Mouse (Mus musculus): Measurements from ENCODE around the gene Gm813. TPM values are rescaled to one million over a fixed set of nuclear protein-coding genes. Genes with fewer than 3 reads are reported as not detected.

Gm813 gene
- polyA plus RNA-seq, 1 experiment from 2014 or later = not detected

GRCm38 (mm10) chr16:58607101-58607500 is 9.7 kb downstream of the Gm813 start:
- in situ Hi-C loops (cut with MboI; ENCODE audit: low pct_unique_long_range_greater_than_20kb) = no loop called here
- CTCF ChIA-PET = interaction anchor here (1.4 to 2.0 kb wide), 2 partner anchors 10 to 16 kb away, joined by 3 to 5 read pairs; no protein-coding TSS in a partner anchor
- TF ChIP-seq CTCF (IDR thresholded peaks at IDR 0.05) = no peak
- POLR2A ChIA-PET = no interaction called here
- DNase-seq (ENCODE audit: low read depth, low spot score) (no peak), ATAC-seq (no peak)
- H3K27me3 ChIP-seq = no peaks in the 10 kb centered on the region

GRCm38 (mm10) chr16:58604680-58605079 is 12.1 kb downstream of the Gm813 start:
- H3K27me3 ChIP-seq = no peaks in the 10 kb centered on the region
- DNase-seq (ENCODE audit: low read depth, low spot score) (no peak), ATAC-seq (no peak)
- POLR2A ChIA-PET = no interaction called here
- CTCF ChIA-PET = no interaction called here
- in situ Hi-C loops (cut with MboI; ENCODE audit: low pct_unique_long_range_greater_than_20kb) = no loop called here
- TF ChIP-seq CTCF (IDR thresholded peaks at IDR 0.05) = no peak

- DNase-seq (ENCODE audit: low read depth, low spot score) = no peak
- no peak for ATAC-seq
- no peak for TF ChIP-seq CTCF (IDR thresholded peaks at IDR 0.05)
- in situ Hi-C loops (cut with MboI; ENCODE audit: low pct_unique_long_range_greater_than_20kb) = no loop called here
- H3K27me3 ChIP-seq = no peaks in the 10 kb centered on the region
- ChIA-PET POLR2A (no interaction called here), CTCF (no interaction called here)
These were observed 12.9 kb downstream of the Gm813 start for GRCm38 (mm10) chr16:58603831-58604230.

- in situ Hi-C loops (cut with MboI; ENCODE audit: low pct_unique_long_range_greater_than_20kb) = no loop called here
- ChIA-PET CTCF (interaction anchor here (0.9 to 1.4 kb wide), 2 partner anchors 9 to 19 kb away, joined by 4 to 5 read pairs; no protein-coding TSS in a partner anchor), POLR2A (no interaction called here)
- ATAC-seq = no peak
- H3K27me3 ChIP-seq = no peaks in the 10 kb centered on the region
- DNase-seq (ENCODE audit: low read depth, low spot score) = no peak
- no peak for TF ChIP-seq CTCF (IDR thresholded peaks at IDR 0.05)
These were observed 15.9 kb downstream of the Gm813 start for GRCm38 (mm10) chr16:58600846-58601245.

- DNase-seq (ENCODE audit: low read depth, low spot score) = no peak
- H3K27me3 ChIP-seq = no peaks in the 10 kb centered on the region
- in situ Hi-C loops (cut with MboI; ENCODE audit: low pct_unique_long_range_greater_than_20kb) = no loop called here
- no peak for ATAC-seq
- no peak for TF ChIP-seq CTCF (IDR thresholded peaks at IDR 0.05)
- POLR2A ChIA-PET = no interaction called here
- CTCF ChIA-PET = interaction anchor here (1.0 kb wide), 1 partner anchor 15 kb away, joined by 3 read pairs; no protein-coding TSS in a partner anchor
These were observed 25.5 kb downstream of the Gm813 start for GRCm38 (mm10) chr16:58591299-58591698.

GRCm38 (mm10) chr16:58589444-58589843 is 27.3 kb downstream of the Gm813 start:
- POLR2A ChIA-PET = no interaction called here
- H3K27me3 ChIP-seq = no peaks in the 10 kb centered on the region
- in situ Hi-C loops (cut with MboI; ENCODE audit: low pct_unique_long_range_greater_than_20kb) = no loop called here
- DNase-seq (ENCODE audit: low read depth, low spot score) = no peak
- ATAC-seq = no peak
- TF ChIP-seq CTCF (IDR thresholded peaks at IDR 0.05) = no peak
- CTCF ChIA-PET = interaction anchor here (1.4 kb wide), 1 partner anchor 27 kb away, joined by 4 read pairs; the partner anchor contains the start of gene Gm813

GRCm38 (mm10) chr16:58573949-58574722 is 42.6 kb downstream of the Gm813 start:
- no peak for DNase-seq (ENCODE audit: low read depth, low spot score)
- CTCF ChIA-PET = no interaction called here
- in situ Hi-C loops (cut with MboI; ENCODE audit: low pct_unique_long_range_greater_than_20kb) = no loop called here
- no peak for TF ChIP-seq CTCF (IDR thresholded peaks at IDR 0.05)
- no peak for ATAC-seq
- H3K27me3 ChIP-seq = peaks cover 20% of the 10 kb centered on the region
- POLR2A ChIA-PET = no interaction called here

- ATAC-seq (no peak), DNase-seq (ENCODE audit: low read depth, low spot score) (no peak)
- no peak for TF ChIP-seq CTCF (IDR thresholded peaks at IDR 0.05)
- ChIA-PET CTCF (no interaction called here), POLR2A (no interaction called here)
- peaks cover 14% of the 10 kb centered on the region for H3K27me3 ChIP-seq
- in situ Hi-C loops (cut with MboI; ENCODE audit: low pct_unique_long_range_greater_than_20kb) = no loop called here
These were observed 46.0 kb downstream of the Gm813 start for GRCm38 (mm10) chr16:58570694-58571264.

Other genes starting within 250 kb of the Gm813 start
- 43.3 TPM for gene Dcbld2, start 208.5 kb downstream of the Gm813 start, polyA plus RNA-seq (2021)
- gene St3gal6, start 92.7 kb downstream of the Gm813 start, polyA plus RNA-seq (2021) = 4.5 TPM
- not detected for gene E330017A01Rik, start 21.8 kb upstream of the Gm813 start, polyA plus RNA-seq (2021)
- 27.3 TPM for gene Cpox, start 53.3 kb upstream of the Gm813 start, polyA plus RNA-seq (2021)
- gene Gpr15, start 102.1 kb upstream of the Gm813 start, polyA plus RNA-seq (2021) = not detected
- gene Cldnd1, start 110.9 kb upstream of the Gm813 start, polyA plus RNA-seq (2021) = 70.1 TPM
- not detected for gene Olfr172, start 146.2 kb upstream of the Gm813 start, polyA plus RNA-seq (2021)
- gene Olfr173, start 183.3 kb upstream of the Gm813 start, polyA plus RNA-seq (2021) = not detected
- not detected for gene Olfr175-ps1, start 209.8 kb upstream of the Gm813 start, polyA plus RNA-seq (2021)

Measured in Patski (cell line).